10 mouse cellular contexts compared by ENCODE assay signal in genomic region chr1:160277940-160278682, GRCm38 (mm10).
DNase-seq lines count a peak whose midpoint lies in the region; ATAC-seq and TF ChIP-seq lines count a peak whose summit lies in the region.
"Had no signal": no experiment of that assay in that cellular context is flagged by ENCODE, and none has a peak within 500 bp of the region (broad histone marks: within the 10 kb centered on the region; RNA-seq: fewer than 3 reads in every experiment).

No protein-coding gene starts in this region.

- H3K9ac ChIP-seq in neural tube, embryonic 11.5 days (ENCODE audit: low read length), result no peak overlapping the region
- H3K9ac ChIP-seq in hindbrain, embryonic 13.5 days, result no peak overlapping the region
- H3K9ac ChIP-seq: liver, postnatal 0 days had no signal

- 78% methylated on average over 3 of the region's 3 CpGs for WGBS in neural tube, embryonic 11.5 days
- 74% methylated on average over 3 of the region's 3 CpGs for WGBS in hindbrain, embryonic 13.5 days

- ATAC-seq in neural tube, embryonic 11.5 days (ENCODE audit: insufficient read depth, low FRiP score, low TSS enrichment), result peak; percentile 75; the same call in 1 of the 2 replicates
- peak; percentile 76; the same call in 1 of the 2 replicates for ATAC-seq in hindbrain, embryonic 13.5 days (ENCODE audit: low FRiP score)
- no peak for ATAC-seq in erythroid progenitor cell, adult 5-6 weeks (replicated peaks; ENCODE audit: low FRiP score, poor library complexity, severe bottlenecking)
- ATAC-seq: liver, postnatal 0 days had no signal

- no peaks in the 10 kb centered on the region for H3K9me3 ChIP-seq in neural tube, embryonic 11.5 days (ENCODE audit: control insufficient read depth, low read length)
- no peaks in the 10 kb centered on the region for H3K9me3 ChIP-seq in hindbrain, embryonic 13.5 days

- H3K27ac ChIP-seq in neural tube, embryonic 11.5 days (ENCODE audit: low read depth, low read length), result no peak overlapping the region
- H3K27ac ChIP-seq in hindbrain, embryonic 13.5 days, result no peak overlapping the region
- H3K27ac ChIP-seq in left cerebral cortex, adult 2 months, result peak overlapping the region; percentile 44; the same call in 1 of the 2 replicates
- H3K27ac ChIP-seq: gastrocnemius, adult 2 months had no signal

- TF ChIP-seq CTCF in left cerebral cortex, adult 2 months (IDR thresholded peaks at IDR 0.05), result no peak

- DNase-seq in neural tube, embryonic 11.5 days (ENCODE audit: low spot score), result no peak
- DNase-seq in neural tube, embryonic 10.5 days (ENCODE audit: extremely low spot score, low spot score), result no peak
- no peak for DNase-seq in left cerebral cortex, adult 2 months (ENCODE audit: extremely low spot score in 1 of 2, low spot score in 2 of 2)
- peak; percentile 84 for DNase-seq in telencephalon, adult 2 months (ENCODE audit: low read depth, low spot score)
- DNase-seq in heart, adult 18-20 months, result no peak
- DNase-seq in MN1 (ENCODE audit: low spot score), result no peak
- DNase-seq: gastrocnemius, adult 2 months; liver, postnatal 0 days had no signal

- no peaks in the 10 kb centered on the region for H3K36me3 ChIP-seq in neural tube, embryonic 11.5 days (ENCODE audit: control insufficient read depth, insufficient read depth, low read length)
- no peaks in the 10 kb centered on the region for H3K36me3 ChIP-seq in hindbrain, embryonic 13.5 days

- H3K4me2 ChIP-seq in neural tube, embryonic 11.5 days (ENCODE audit: low read depth), result no peak overlapping the region
- no peak overlapping the region for H3K4me2 ChIP-seq in hindbrain, embryonic 13.5 days

- no peak overlapping the region for H3K4me3 ChIP-seq in neural tube, embryonic 11.5 days (ENCODE audit: low read depth, low read length)
- H3K4me3 ChIP-seq in hindbrain, embryonic 13.5 days, result no peak overlapping the region
- no peak overlapping the region for H3K4me3 ChIP-seq in left cerebral cortex, adult 2 months
- H3K4me3 ChIP-seq: gastrocnemius, adult 2 months had no signal

- intact Hi-C loops in left cerebral cortex, adult 2 months (cut with DNase I), result no loop called here

- no peaks in the 10 kb centered on the region for H3K27me3 ChIP-seq in neural tube, embryonic 11.5 days (ENCODE audit: control insufficient read depth, insufficient read depth, low read length)
- H3K27me3 ChIP-seq in hindbrain, embryonic 13.5 days, result no peaks in the 10 kb centered on the region

- H3K4me1 ChIP-seq in neural tube, embryonic 11.5 days (ENCODE audit: control insufficient read depth, insufficient read depth, low read length), result no peaks in the 10 kb centered on the region
- H3K4me1 ChIP-seq in hindbrain, embryonic 13.5 days (replicated peaks), result no peaks in the 10 kb centered on the region
